Comparison of ENCODE assay signal across 8 mouse cellular contexts in genomic region chr19:24224500-24225304, GRCm38 (mm10). TPM values are rescaled to one million over a fixed set of nuclear protein-coding genes. Genes with fewer than 3 reads are reported as not detected.
DNase-seq lines count a peak whose midpoint lies in the region.

Tjp2 (minus strand) TSS chr19:24225030.

- no peaks in the 10 kb centered on the region for H3K9me3 ChIP-seq in hindbrain, embryonic 10.5 days

- peaks cover 47% of the 10 kb centered on the region for H3K27me3 ChIP-seq in hindbrain, embryonic 10.5 days (ENCODE audit: insufficient read depth, poor library complexity, severe bottlenecking)

- H3K27ac ChIP-seq in hindbrain, embryonic 10.5 days, result peak within 1 kb of the TSS; percentile 83

- H3K4me1 ChIP-seq in hindbrain, embryonic 10.5 days (replicated peaks), result peaks cover 29% of the 10 kb centered on the region

- peak; percentile 27 for DNase-seq in NIH3T3 (ENCODE audit: low read depth)
- DNase-seq in cerebellum, adult 11 months, result peak; percentile 8
- DNase-seq in frontal cortex, adult 2 months (ENCODE audit: extremely low spot score in 1 of 2, low spot score in 1 of 2), result no peak
- DNase-seq in hindbrain, embryonic 10.5 days (ENCODE audit: low spot score), result peak; percentile 60
- peak; percentile 17 to 24 for DNase-seq in layer of hippocampus, postnatal 14 days (ENCODE audit: low spot score in 2 of 2)
- peak; percentile 80 for DNase-seq in lung, postnatal 14 days
- peak; percentile 55 for DNase-seq in ovary, postnatal 14 days (ENCODE audit: low spot score)
- peak; percentile 69 for DNase-seq in urinary bladder, adult 2 months (ENCODE audit: low spot score)

- WGBS in hindbrain, embryonic 10.5 days, result under 1% methylated on average over 59 of the region's 59 CpGs

- H3K4me3 ChIP-seq in hindbrain, embryonic 10.5 days, result peak within 1 kb of the TSS; percentile 65

- H3K36me3 ChIP-seq in hindbrain, embryonic 10.5 days, result no peaks in the 10 kb centered on the region

RNA-seq across cellular contexts. Expression of gene Tjp2, which starts in this region (rescaled TPM):
- polyA plus RNA-seq in frontal cortex, adult 2 months (2012; rRNA removed), result 13.8 and 16.2 TPM in 2 replicates
- polyA plus RNA-seq in hindbrain, embryonic 10.5 days (2016; fragmentation: Nextera tagmentation; extraction: Ambion mirVana), result 26.7 and 30.0 TPM in 2 replicates
- 10 to 100 TPM; 20.9 to 21.9 TPM for total RNA-seq in layer of hippocampus, postnatal 14 days (2021)
- 32.2 and 35.7 TPM in 2 replicates for polyA plus RNA-seq in urinary bladder, adult 2 months (2012; rRNA removed)

Comparison
In these comparisons a context has a peak if more than half of its experiments do, and no peak if none do; other contexts are left out.
1. DNase-seq: peak in NIH3T3 (single experiment), cerebellum, adult 11 months (single experiment), hindbrain, embryonic 10.5 days (single experiment), layer of hippocampus, postnatal 14 days (2 of 2), lung, postnatal 14 days (single experiment), ovary, postnatal 14 days (single experiment) and urinary bladder, adult 2 months (single experiment); none in frontal cortex, adult 2 months (0 of 2).